Mouse (Mus musculus) heart, adult 8-10 months (tissue): ENCODE data around the gene Zfp513. TPM values are rescaled to one million over a fixed set of nuclear protein-coding genes. Genes with fewer than 3 reads are reported as not detected.

Source experiments
- DNase-seq: peaks from one replicate; pipeline ENCODE4 v3.0.0; 2022; ENCODE audit warnings: low spot score
- total RNA-seq, 4 experiments: library from RNA; stranded (reverse); gene quantifications; 2 replicates each; pipeline ENCODE4 v1.2.4; 2022

Zfp513 gene
- total RNA-seq, 4 experiments from 2014 or later = 7.1 to 11.2 (median 8.1) TPM

- no peak for DNase-seq
Measured at GRCm38 (mm10) chr5:31200327-31200768, 1.8 kb downstream of the Zfp513 start.

GRCm38 (mm10) chr5:31199893-31200292, 2.2 kb downstream of the Zfp513 start:
- no peak for DNase-seq

GRCm38 (mm10) chr5:31199321-31199892, 2.7 kb downstream of the Zfp513 start:
- no peak for DNase-seq

- no peak for DNase-seq
Measured at GRCm38 (mm10) chr5:31198616-31199320, 3.3 kb downstream of the Zfp513 start.

GRCm38 (mm10) chr5:31198170-31198569, 3.9 kb downstream of the Zfp513 start:
- no peak for DNase-seq

GRCm38 (mm10) chr5:31197072-31197471, 5.0 kb downstream of the Zfp513 start:
- DNase-seq = no peak

- no peak for DNase-seq
Measured at GRCm38 (mm10) chr5:31196207-31196606, 5.9 kb downstream of the Zfp513 start.

GRCm38 (mm10) chr5:31195671-31196070, 6.4 kb downstream of the Zfp513 start:
- no peak for DNase-seq

- DNase-seq = no peak
Measured at GRCm38 (mm10) chr5:31194486-31195485, 7.3 kb downstream of the Zfp513 start.

- DNase-seq = no peak
Measured at GRCm38 (mm10) chr5:31193631-31194281, 8.3 kb downstream of the Zfp513 start.

GRCm38 (mm10) chr5:31192939-31193630, 9.0 kb downstream of the Zfp513 start, which contains the start of the genes Snx17 and Eif2b4:
Snx17 (plus strand) TSS chr5:31193227.
Eif2b4 (minus strand) TSS chr5:31193430.
- peak; percentile 100 for DNase-seq

GRCm38 (mm10) chr5:31192045-31192938, 9.8 kb downstream of the Zfp513 start:
- no peak for DNase-seq

- DNase-seq = no peak
Measured at GRCm38 (mm10) chr5:31190201-31190600, 11.9 kb downstream of the Zfp513 start.

GRCm38 (mm10) chr5:31188223-31188840, 13.8 kb downstream of the Zfp513 start:
- no peak for DNase-seq

GRCm38 (mm10) chr5:31183678-31184077, 18.4 kb downstream of the Zfp513 start:
- no peak for DNase-seq

- no peak for DNase-seq
Measured at GRCm38 (mm10) chr5:31181183-31181770, 20.8 kb downstream of the Zfp513 start.

GRCm38 (mm10) chr5:31179766-31180630, 22.1 kb downstream of the Zfp513 start, which contains the start of the genes Gm29609 and Gtf3c2:
Gm29609 (minus strand) TSS chr5:31179911.
Gtf3c2 (minus strand) TSS chr5:31180144.
- DNase-seq = peak; percentile 93

- no peak for DNase-seq
Measured at GRCm38 (mm10) chr5:31179301-31179765, 22.8 kb downstream of the Zfp513 start.
